Mouse (Mus musculus) embryo, embryonic 10.5 days (tissue): ENCODE measurements around the gene Ppox.

Experiments
- DNase-seq: peaks from one replicate; pipeline ENCODE4 v3.0.0-alpha.2; 2015; ENCODE audit warnings: low spot score

The Ppox gene

GRCm38 (mm10) chr1:171285096-171285892 is 4.3 kb upstream of the Ppox start:
- no peak for DNase-seq

DNA sequence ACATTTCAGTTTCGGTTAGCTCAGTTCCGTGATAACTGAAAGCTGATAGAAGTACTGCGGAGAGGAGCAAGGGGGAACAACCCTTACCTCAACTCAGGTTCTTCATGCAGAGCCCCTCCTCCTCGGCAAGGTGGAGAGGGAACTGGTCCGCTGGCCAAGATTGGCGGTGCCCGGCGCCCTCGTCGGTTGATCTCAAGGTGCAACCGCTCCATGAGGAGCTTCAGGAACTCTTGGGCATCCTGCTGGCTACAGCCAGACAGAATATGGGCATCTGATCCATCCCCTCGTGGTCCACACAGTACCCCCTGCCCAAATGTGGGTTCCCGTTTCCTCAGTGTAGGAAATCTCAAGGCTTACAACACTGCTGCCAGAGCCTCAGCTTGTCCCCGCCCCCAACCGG is 3.5 kb upstream of the Ppox start:
- DNase-seq: no peak

DNA sequence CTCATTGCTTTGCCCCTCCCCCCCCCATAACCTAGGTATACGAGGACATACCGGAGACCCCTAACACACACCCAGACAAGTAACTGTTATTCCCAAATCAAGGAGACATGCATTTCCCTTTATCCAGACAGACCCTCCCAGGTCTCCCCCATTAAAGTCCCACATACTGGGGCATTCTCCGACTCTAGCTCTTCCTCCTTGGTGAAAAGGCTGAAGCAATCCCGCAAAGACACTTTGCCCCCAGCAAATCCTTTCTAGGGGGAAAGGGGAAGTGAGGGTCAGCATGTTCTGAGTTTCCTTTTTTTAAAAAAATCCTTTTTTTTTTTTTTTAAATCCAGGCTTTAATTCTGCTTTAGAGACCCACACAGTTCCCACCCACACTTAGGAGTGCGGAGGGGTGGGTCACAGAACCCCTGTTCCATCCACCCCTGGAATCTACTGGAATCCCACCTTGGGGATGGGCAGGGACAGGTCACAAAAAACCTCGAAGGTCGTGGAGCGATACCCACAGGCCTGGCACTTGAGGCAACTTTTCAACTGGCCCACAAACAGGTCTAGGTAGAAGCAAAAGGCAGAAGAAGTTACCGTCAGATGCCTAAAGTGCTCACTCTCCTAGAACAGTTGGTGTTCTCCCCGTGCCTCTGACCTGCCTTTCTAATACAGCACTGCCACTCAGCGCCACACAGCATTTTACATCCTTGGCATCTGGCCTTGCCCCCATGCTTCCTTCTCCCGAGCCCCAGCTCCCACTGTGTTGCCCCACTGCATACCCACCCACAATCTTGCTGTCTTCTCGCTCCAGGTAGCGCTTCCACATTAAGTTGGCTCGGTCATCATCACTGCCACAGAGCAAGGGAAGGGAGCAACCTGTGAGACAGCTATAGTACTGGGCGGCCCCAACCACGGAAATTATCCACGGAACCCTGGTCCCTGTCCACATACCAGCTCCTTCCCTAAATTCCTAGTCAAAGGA is 2.5 kb upstream of the Ppox start:
- DNase-seq: no peak

DNA sequence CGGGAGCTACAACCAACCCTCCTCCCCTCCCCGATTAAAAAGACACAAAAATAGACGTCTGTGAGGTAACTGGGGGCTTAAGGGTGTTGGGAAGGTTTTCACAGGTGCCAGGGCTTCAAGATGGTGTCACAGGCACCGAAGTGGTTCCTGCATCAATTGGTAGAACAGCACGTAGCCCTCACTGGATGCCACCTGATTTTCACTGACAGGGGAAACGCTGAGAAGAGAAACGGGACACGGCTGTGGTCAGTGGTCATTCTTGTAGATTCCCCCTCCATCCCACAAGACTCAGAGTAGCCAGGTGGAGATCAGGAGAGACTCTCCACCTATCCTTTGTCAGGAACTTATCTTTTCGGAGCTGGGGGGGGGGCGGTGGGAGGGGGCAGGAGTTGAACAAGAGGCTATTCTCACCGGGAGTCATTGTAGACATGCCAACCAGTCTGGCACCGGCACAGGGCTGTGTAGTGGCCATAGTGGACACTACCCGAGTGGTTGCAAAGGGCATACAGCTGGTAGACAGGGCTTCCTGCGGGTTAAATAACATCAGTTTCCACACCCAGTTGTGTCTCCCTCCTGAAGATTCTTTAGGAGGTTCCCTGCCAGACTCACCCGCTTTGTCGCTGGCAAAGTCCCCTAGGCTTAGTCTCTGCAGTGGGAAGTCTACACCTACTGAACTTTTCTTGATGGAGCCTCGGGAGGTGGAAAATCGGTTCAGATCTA is 1.3 kb upstream of the Ppox start:
- DNase-seq: no peak

- DNase-seq: peak; percentile 88
Observed at GRCm38 (mm10) chr1:171281528-171281923, 540 bp upstream of the Ppox start.

- DNase-seq: no peak
Observed at GRCm38 (mm10) chr1:171280250-171280915, 603 bp downstream of the Ppox start.

GRCm38 (mm10) chr1:171279721-171280120 is 1.3 kb downstream of the Ppox start:
- no peak for DNase-seq

GRCm38 (mm10) chr1:171279012-171279705 is 1.8 kb downstream of the Ppox start:
- no peak for DNase-seq

DNA sequence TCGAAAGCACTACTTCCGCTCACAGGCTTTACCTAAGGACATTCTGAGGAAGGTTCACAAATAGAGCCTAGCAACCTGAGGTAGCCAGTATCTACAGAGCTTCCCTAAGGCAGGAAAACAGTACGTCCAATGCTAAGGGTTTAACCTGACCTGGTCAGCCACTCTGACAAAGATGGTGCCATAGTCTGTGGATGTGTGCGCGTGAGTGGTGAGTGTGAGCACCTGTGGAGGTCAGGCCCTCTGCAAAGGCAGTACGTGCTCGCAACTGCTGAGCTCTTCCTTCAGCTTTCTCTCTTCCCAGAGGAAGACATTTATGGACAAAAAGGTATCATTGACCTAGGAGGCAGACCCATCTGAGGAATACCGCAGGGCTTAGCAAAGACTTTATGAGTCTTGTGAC is 2.5 kb downstream of the Ppox start:
- DNase-seq: no peak

- no peak for DNase-seq
Observed at GRCm38 (mm10) chr1:171277736-171278135, 3.2 kb downstream of the Ppox start.

GRCm38 (mm10) chr1:171276110-171276748 is 4.8 kb downstream of the Ppox start:
- DNase-seq: no peak

GRCm38 (mm10) chr1:171275144-171275734 is 5.7 kb downstream of the Ppox start:
- no peak for DNase-seq

- no peak for DNase-seq
Observed at GRCm38 (mm10) chr1:171274171-171274570, 6.8 kb downstream of the Ppox start.

- no peak for DNase-seq
Observed at GRCm38 (mm10) chr1:171272086-171272485, 8.9 kb downstream of the Ppox start.

- DNase-seq: no peak
Observed at GRCm38 (mm10) chr1:171271622-171272021, 9.4 kb downstream of the Ppox start.

GRCm38 (mm10) chr1:171271196-171271595 is 9.8 kb downstream of the Ppox start:
- DNase-seq: no peak

GRCm38 (mm10) chr1:171270573-171270900 is 10.4 kb downstream of the Ppox start:
- DNase-seq: no peak

DNA sequence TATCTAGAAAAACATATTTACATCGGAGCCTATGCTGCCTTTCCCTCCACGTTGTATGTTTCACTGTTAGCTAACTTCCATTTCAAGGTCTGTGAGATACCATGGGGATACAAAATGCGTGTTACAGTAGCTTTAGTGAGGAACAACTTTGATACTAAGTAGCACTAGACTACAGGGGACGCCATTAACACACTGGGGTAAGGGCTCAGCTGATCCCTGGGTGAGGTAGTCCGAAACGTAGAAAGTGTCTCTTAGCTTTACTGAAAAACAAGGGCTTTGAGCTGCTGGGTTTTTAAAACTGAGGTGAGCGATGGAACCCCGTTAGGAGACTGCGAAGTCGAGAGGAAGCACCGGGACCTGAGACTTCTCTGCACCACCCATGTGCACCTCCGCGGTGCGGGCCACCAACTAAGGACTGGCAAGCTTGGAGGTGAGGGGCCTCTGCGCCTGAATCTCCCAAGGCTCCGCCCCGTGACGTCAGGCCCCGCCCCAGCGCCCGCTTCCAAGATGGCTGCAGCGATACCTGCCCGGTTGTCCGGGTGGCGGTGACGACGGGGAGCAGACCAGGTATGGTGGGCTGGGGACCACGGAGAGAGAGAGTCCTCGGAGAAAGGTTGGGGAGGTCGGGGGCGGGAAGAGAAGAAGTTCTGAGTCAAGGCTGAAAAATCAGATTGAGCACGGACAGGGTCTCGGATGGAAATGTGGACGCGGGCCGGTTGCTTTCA is 11.0 kb downstream of the Ppox start, which contains the start of gene B4galt3:
Gene B4galt3, plus strand, starts transcription at position 481 of the 725 bp plus-strand sequence.
- DNase-seq: peak; percentile 93

DNA sequence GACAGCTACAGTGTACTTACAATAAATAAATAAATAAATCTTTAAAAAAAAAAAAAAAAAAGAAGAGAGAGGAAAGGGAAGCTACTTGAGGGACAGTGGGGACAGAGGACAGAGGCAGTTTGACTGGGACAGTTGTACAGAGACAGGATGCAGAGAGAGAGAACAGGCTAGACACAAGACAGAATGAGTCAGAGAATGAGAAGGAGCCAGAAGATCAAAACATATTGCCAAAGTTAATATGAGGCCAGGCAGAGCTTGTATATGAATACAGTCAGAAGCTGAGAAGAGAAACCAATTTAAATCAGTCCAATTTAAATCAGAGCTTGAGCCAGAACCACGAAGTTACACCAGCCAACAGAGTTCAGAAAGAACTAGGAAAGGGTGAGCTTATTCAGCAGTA is 12.6 kb downstream of the Ppox start:
- DNase-seq: no peak
